Mouse (Mus musculus): ENCODE data around the gene Mcub.

Gene Mcub

GRCm38 (mm10) chr3:129969432-129970395, at the start of gene Mcub:
TSS of gene Mcub (minus strand) at chr3:129970206.
- no peak for DNase-seq (ENCODE audit: low spot score in 2 of 2)

GRCm38 (mm10) chr3:130012943-130013342, 42.9 kb upstream of the Mcub start:
- DNase-seq (ENCODE audit: low spot score in 2 of 2), result no peak

DNA sequence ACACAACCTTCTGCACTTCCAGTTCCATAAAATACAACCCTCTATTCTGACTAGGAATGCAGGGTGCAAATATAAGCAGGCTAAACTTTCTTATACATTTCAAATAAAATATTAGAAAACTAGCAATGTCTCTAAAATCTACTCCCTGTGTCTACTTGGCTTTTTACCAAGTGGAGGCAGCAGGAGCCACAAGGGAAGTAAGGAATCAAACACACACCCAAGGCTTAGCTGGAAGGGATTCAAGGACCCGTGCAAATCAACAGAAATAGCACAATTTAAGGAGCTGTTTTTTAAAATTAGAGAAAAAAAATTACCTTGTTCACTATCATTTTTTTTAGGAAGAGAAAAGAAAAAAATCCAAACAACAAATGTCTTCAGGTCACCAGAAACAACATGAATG, 41.2 kb upstream of the Mcub start:
- no peak for DNase-seq (ENCODE audit: low spot score in 2 of 2)

GRCm38 (mm10) chr3:130006141-130006540, 36.1 kb upstream of the Mcub start:
- DNase-seq (ENCODE audit: low spot score in 2 of 2), result no peak

DNA sequence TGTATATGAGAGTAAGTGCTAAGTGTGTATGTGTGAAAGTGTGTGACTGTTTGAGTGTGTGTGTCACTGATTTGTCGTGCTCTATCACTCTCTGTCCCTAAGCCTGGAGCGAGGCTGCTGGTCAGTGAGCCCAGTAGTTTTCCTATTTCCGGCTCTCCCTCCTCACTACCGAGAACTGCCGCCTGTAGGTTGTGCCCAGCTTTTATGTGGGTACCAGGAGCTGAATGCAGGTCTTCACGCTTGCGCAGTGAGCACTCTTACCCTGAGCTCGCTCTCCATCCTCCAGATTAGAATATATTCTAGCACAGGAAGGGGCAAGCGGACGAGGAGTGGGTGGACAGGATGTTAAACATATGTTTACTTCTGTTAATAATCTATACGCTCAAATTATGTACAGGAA, 30.9 kb upstream of the Mcub start:
- no peak for DNase-seq (ENCODE audit: low spot score in 2 of 2)

DNA sequence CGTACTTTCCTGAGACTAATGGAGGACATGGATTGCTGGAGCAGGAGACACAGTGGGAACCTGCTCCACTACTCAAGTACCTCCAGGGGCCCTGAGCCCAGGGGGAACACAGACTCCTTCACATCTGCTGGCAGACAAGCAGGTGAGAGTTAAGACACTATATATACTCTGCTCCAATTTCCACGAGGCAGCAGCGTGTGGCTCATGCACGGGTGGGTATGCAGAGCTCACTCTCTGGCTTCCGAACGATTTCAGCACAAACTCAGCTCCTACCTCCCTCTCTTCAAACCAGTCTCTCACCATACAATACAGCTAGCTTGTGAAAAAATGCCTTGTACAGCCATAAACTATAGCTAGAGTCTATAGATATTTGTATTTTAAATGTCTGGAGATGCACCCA, 28.5 kb upstream of the Mcub start:
- peak; percentile 43 to 48 for DNase-seq (ENCODE audit: low spot score in 2 of 2)

- peak in 1 of 2 experiments; percentile 23 for DNase-seq (ENCODE audit: low spot score in 2 of 2)
Measured at GRCm38 (mm10) chr3:129998001-129998400, 28.0 kb upstream of the Mcub start.

GRCm38 (mm10) chr3:129997324-129997723, 27.3 kb upstream of the Mcub start:
- no peak for DNase-seq (ENCODE audit: low spot score in 2 of 2)

DNA sequence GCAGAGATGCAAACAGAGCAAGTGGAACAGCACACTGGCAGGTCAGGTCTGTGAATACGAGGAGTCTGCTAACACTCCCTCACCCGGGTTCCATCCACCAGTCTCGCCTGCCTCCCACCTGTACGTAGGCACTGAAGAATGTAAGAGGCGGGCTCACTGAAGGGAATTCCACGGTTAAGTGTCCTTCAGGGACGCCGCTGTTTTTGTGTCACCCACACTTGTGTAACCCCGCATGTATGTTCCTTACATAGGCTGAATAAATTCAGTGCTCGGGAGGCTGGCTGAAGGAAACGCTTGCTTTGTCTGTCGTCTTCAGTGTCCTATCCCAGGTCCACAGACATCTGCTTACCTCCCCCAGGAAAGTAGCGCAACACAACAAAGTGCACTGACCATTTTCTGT, 17.3 kb upstream of the Mcub start:
- no peak for DNase-seq (ENCODE audit: low spot score in 2 of 2)

DNA sequence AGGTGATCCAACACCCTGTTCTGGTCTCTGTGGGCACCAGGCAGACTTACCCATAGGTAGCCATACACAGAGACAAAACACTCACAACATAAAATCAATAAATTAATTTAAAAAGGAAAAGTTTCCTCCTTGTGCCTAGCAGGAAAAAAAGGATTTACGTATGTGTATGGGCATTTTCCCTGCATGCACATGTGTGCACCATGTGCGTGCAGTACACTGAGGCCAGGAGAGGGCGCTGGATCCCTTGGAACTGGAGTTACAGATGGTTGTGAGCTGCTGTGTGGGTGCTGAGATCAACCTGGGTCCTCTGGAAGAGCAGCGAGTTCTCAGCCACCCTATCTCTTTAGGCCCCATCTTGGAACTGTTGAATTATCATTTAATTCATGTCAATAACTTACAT, 15.3 kb upstream of the Mcub start:
- no peak for DNase-seq (ENCODE audit: low spot score in 2 of 2)

DNA sequence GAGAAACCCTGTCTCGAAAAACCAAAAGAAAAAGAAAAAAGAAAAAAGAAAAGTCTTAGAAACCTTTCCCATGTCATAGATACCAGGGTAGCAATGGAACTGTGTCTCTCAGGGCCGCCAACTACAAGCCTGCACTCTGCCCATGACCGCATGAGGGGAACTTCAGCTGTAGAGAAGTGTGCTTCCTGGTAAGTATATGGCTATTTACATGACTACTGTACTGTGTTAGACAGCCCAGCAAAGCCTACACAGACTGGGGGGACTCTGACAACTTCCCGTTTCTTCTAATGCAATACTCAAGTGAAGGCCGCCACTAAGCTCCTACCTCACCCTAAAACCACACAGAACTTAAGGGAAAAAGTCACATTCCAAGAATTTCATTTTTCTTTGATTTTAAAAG, 14.8 kb upstream of the Mcub start:
- no peak for DNase-seq (ENCODE audit: low spot score in 2 of 2)

GRCm38 (mm10) chr3:129982271-129982670, 12.3 kb upstream of the Mcub start:
- DNase-seq (ENCODE audit: low spot score in 2 of 2), result no peak

GRCm38 (mm10) chr3:129981756-129982155, 11.8 kb upstream of the Mcub start:
- DNase-seq (ENCODE audit: low spot score in 2 of 2), result no peak

GRCm38 (mm10) chr3:129979510-129979909, 9.5 kb upstream of the Mcub start:
- no peak for DNase-seq (ENCODE audit: low spot score in 2 of 2)

GRCm38 (mm10) chr3:129978716-129979115, 8.7 kb upstream of the Mcub start:
- no peak for DNase-seq (ENCODE audit: low spot score in 2 of 2)

DNA sequence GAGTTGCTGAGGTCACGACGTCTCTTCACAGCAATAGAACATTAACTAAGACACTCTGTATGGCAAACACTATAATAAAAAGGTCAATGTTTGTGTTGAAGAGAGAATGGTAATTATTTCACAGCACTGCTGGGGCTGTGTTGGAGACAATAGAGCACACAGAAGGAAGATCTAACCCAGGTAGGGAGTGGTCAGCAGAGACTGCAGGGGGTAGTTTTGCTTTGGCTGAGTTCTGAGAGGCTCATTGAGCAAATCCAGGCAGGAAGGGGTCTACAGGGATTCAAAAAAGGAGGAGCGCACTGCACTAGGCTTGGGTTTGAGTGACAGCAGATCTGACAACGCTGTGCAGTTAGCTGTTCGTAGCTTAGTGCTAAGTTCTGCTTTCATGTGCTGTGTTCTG, 6.3 kb upstream of the Mcub start:
- DNase-seq (ENCODE audit: low spot score in 2 of 2), result no peak

- DNase-seq (ENCODE audit: low spot score in 2 of 2), result peak; percentile 49 to 51
Measured at GRCm38 (mm10) chr3:129970529-129971515, 816 bp upstream of the Mcub start.

DNA sequence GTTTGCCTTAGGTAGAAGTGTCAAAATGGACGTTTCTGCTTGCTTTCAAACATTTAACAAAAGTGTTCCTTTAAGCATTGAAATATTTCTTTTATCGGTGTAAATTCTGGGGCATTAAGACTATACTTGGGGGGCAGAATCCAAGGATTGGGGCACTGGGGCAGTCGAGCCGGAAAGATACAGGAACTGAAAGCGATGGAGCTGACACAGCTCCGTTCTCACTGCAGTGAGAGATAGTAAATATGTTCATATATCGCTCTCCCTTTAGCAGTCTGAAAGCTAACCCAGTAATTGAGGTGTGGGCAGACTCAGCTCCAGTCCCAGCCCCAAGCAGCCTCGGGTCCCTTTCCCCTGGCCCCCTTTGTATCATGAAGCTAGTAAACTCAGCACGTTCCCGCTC, 975 bp downstream of the Mcub start:
- DNase-seq (ENCODE audit: low spot score in 2 of 2), result no peak

- DNase-seq (ENCODE audit: low spot score in 2 of 2), result no peak
Measured at GRCm38 (mm10) chr3:129967874-129968273, 2.1 kb downstream of the Mcub start.

- no peak for DNase-seq (ENCODE audit: low spot score in 2 of 2)
Measured at GRCm38 (mm10) chr3:129964681-129965080, 5.3 kb downstream of the Mcub start.

GRCm38 (mm10) chr3:129962533-129962932, 7.5 kb downstream of the Mcub start:
- no peak for DNase-seq (ENCODE audit: low spot score in 2 of 2)

DNA sequence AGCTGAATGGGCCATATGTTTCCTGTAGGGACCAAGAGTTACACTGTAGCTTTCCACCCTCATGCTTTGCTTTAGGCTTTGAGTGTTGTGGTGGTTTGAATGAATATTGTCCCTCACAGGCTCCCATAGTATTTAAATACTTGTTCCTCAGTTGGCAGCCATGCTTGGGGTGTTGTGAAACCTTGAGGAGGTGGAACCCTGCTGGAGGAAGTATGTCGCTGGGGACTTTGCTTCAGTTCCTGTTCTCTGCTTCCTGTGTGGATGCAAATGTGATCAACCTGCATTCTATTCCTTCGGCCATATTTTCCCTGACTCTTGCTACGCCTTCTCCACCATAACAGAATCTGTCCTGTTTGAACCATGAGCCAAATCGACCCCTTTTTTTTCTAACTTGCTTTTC, 16.7 kb downstream of the Mcub start:
- no peak for DNase-seq (ENCODE audit: low spot score in 2 of 2)

Data from right cerebral cortex, postnatal 10 days (tissue).